Mouse (Mus musculus) forebrain, embryonic 10.5 days (tissue): ENCODE measurements around the gene Grin3b. TPM values are rescaled to one million over a fixed set of nuclear protein-coding genes. Genes with fewer than 3 reads are reported as not detected.
A peak's percentile ranks its signal among the peaks of the same experiment; 100 is the strongest.

Source experiments
- DNase-seq: peaks from one replicate; pipeline ENCODE4 v3.0.0-alpha.2; 2017; ENCODE audit warnings: low spot score; ENCODE audit errors: extremely low spot score
- H3K27ac ChIP-seq: fragments of 300-500 bp; sonication (generic); 2 replicates; pipeline ENCODE4 v1.5.1; 2016; ENCODE audit warnings: mild to moderate bottlenecking
- H3K27me3 ChIP-seq: fragments of 300-500 bp; sonication (generic); 2 replicates; pipeline ENCODE4 v1.6.1; 2016; ENCODE audit warnings: mild to moderate bottlenecking; ENCODE audit not compliant: poor library complexity, severe bottlenecking
- H3K36me3 ChIP-seq: fragments of 300-500 bp; sonication (generic); replicated peaks from 2 replicates; pipeline ENCODE4 v1.6.1; 2016; ENCODE audit warnings: mild to moderate bottlenecking, moderate library complexity
- H3K4me1 ChIP-seq: fragments of 300-500 bp; sonication (generic); 2 replicates; pipeline ENCODE4 v1.6.1; 2016
- H3K4me3 ChIP-seq: fragments of 300-500 bp; sonication (generic); 2 replicates; pipeline ENCODE4 v1.5.1; 2016; ENCODE audit warnings: mild to moderate bottlenecking, moderate library complexity
- H3K9me3 ChIP-seq: fragments of 300-500 bp; sonication (generic); 2 replicates; pipeline ENCODE4 v1.6.1; 2016; ENCODE audit warnings: mild to moderate bottlenecking, moderate library complexity
- WGBS: fragments of 180-500 bp; shearing (Covaris S2); methylation state at CpG from one replicate; pipeline ENCODE4 v1.1.7; 2016; 5-methylcytosine and 5-hydroxymethylcytosine counted together
- polyA plus RNA-seq: library from polyadenylated mRNA; unstranded; fragments of >200 nt; fragmentation: Nextera tagmentation; extraction: Ambion mirVana; gene quantifications from 2 replicates; pipeline ENCODE4 v1.2.1, GENCODE M21; 2016

Grin3b gene
- polyA plus RNA-seq, 1 experiment from 2014 or later, result 0.20 TPM

DNA sequence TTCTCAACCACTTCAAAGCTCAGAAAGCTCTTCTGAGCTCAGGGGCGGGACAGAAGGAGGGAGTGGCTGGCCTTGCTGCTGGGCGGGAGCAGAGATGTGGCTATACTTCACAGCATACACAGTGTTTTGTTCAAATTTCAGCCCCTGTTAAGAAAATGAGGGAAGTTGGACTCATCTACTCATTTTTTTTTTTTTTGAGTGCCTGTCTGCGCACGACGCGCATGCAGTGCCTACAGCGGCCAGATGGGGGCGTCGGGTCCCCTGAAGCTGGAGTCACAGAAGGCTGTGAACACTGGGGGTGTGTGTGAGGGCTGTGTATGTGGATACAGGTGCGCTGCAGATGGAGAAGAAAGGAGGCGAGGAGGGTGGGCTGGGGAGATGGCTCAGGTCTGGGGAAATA is 16.4 kb downstream of the Grin3b start:
- H3K27ac ChIP-seq, result peak overlapping the region; percentile 87
- H3K9me3 ChIP-seq, result peaks cover 12% of the 10 kb centered on the region; the same call in 1 of the 2 replicates
- peak; percentile 79 for DNase-seq
- WGBS, result 6% methylated on average over 11 of the region's 11 CpGs
- H3K36me3 ChIP-seq, result peaks cover 19% of the 10 kb centered on the region
- H3K27me3 ChIP-seq, result peaks cover 53% of the 10 kb centered on the region
- peaks cover 69% of the 10 kb centered on the region for H3K4me1 ChIP-seq
- peak overlapping the region; percentile 80 for H3K4me3 ChIP-seq

GRCm38 (mm10) chr10:79987771-79988505 is 17.4 kb downstream of the Grin3b start:
- peaks cover 61% of the 10 kb centered on the region for H3K4me1 ChIP-seq

GRCm38 (mm10) chr10:79988506-79989271 is 18.2 kb downstream of the Grin3b start, which contains the start of gene Cnn2:
TSS of gene Cnn2 (plus strand) at chr10:79988584.
- H3K27me3 ChIP-seq, result peaks cover 53% of the 10 kb centered on the region
- WGBS, result under 1% methylated on average over 59 of the region's 59 CpGs
- H3K27ac ChIP-seq, result peak within 1 kb of the TSS; percentile 87
- peaks cover 14% of the 10 kb centered on the region; the same call in 1 of the 2 replicates for H3K9me3 ChIP-seq
- H3K4me3 ChIP-seq, result peak within 1 kb of the TSS; percentile 80
- peaks cover 54% of the 10 kb centered on the region for H3K4me1 ChIP-seq
- peaks cover 31% of the 10 kb centered on the region for H3K36me3 ChIP-seq
- peak; percentile 53 for DNase-seq

More at GRCm38 (mm10) chr10:79987771-79988505, 17.4 kb downstream of the Grin3b start:
- peaks cover 23% of the 10 kb centered on the region for H3K36me3 ChIP-seq
- DNase-seq, result no peak
- peak overlapping the region; percentile 80 for H3K4me3 ChIP-seq
- H3K27me3 ChIP-seq, result peaks cover 53% of the 10 kb centered on the region
- peak overlapping the region; percentile 87 for H3K27ac ChIP-seq
- WGBS, result 11% methylated on average over 27 of the region's 27 CpGs
- H3K9me3 ChIP-seq, result peaks cover 14% of the 10 kb centered on the region; the same call in 1 of the 2 replicates

GRCm38 (mm10) chr10:79989272-79989786 is 18.8 kb downstream of the Grin3b start:
- DNase-seq, result no peak
- peaks cover 53% of the 10 kb centered on the region for H3K27me3 ChIP-seq
- peak overlapping the region; percentile 87 for H3K27ac ChIP-seq

GRCm38 (mm10) chr10:79989870-79990269 is 19.4 kb downstream of the Grin3b start:
- peaks cover 48% of the 10 kb centered on the region for H3K4me1 ChIP-seq
- peaks cover 41% of the 10 kb centered on the region for H3K36me3 ChIP-seq
- H3K4me3 ChIP-seq, result peak overlapping the region; percentile 80
- 6% methylated on average over 15 of the region's 15 CpGs for WGBS
- H3K9me3 ChIP-seq, result peaks cover 14% of the 10 kb centered on the region; the same call in 1 of the 2 replicates
- peak; percentile 35 for DNase-seq
- peak overlapping the region; percentile 87 for H3K27ac ChIP-seq
- peaks cover 53% of the 10 kb centered on the region for H3K27me3 ChIP-seq

More at GRCm38 (mm10) chr10:79989272-79989786, 18.8 kb downstream of the Grin3b start:
- WGBS, result 30% methylated on average over 8 of the region's 8 CpGs
- peak overlapping the region; percentile 80 for H3K4me3 ChIP-seq
- H3K4me1 ChIP-seq, result peaks cover 51% of the 10 kb centered on the region
- peaks cover 36% of the 10 kb centered on the region for H3K36me3 ChIP-seq
- H3K9me3 ChIP-seq, result peaks cover 14% of the 10 kb centered on the region; the same call in 1 of the 2 replicates

DNA sequence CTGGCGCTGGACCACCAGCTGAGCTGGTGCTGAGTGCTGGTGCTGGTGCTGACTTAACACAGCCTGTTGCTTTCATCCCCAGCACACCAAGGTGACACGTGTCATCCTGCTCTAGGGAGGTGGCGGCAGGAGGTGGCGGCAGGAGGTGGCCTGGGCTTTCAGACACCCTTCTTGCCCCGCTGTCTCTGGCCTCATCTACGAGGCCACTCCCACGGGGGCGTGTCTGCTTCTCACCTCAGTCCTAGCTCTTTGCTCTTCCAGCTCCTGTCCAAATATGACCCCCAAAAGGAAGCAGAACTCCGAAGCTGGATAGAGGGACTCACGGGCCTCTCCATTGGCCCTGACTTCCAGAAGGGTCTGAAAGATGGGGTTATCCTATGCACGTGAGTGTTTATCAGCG is 20.6 kb downstream of the Grin3b start:
- Histone ChIP-seq H3K27ac (no peak overlapping the region), H3K4me1 (peaks cover 46% of the 10 kb centered on the region), H3K4me3 (peak overlapping the region; percentile 19; the same call in 1 of the 2 replicates), H3K27me3 (peaks cover 53% of the 10 kb centered on the region), H3K9me3 (peaks cover 14% of the 10 kb centered on the region; the same call in 1 of the 2 replicates), H3K36me3 (peaks cover 44% of the 10 kb centered on the region)
- DNase-seq, result no peak
- WGBS, result 54% methylated on average over 12 of the region's 12 CpGs

- Histone ChIP-seq H3K27ac (no peak overlapping the region), H3K4me1 (peaks cover 46% of the 10 kb centered on the region), H3K9me3 (peaks cover 14% of the 10 kb centered on the region; the same call in 1 of the 2 replicates), H3K27me3 (peaks cover 49% of the 10 kb centered on the region), H3K4me3 (0 out of 2 replicates have a peak overlapping the region, but pooled peaks have one; percentile 14), H3K36me3 (peaks cover 44% of the 10 kb centered on the region)
- no peak for DNase-seq
- 86% methylated on average over 6 of the region's 6 CpGs for WGBS
Measured at GRCm38 (mm10) chr10:79991548-79991947, 21.0 kb downstream of the Grin3b start.

GRCm38 (mm10) chr10:79994397-79995115 is 24.0 kb downstream of the Grin3b start:
- peaks cover 35% of the 10 kb centered on the region for H3K4me1 ChIP-seq
- no peak overlapping the region for H3K27ac ChIP-seq
- DNase-seq, result no peak
- H3K4me3 ChIP-seq, result no peak overlapping the region
- H3K9me3 ChIP-seq, result peaks cover 14% of the 10 kb centered on the region; the same call in 1 of the 2 replicates
- WGBS, result 92% methylated on average over 16 of the region's 16 CpGs
- H3K36me3 ChIP-seq, result peaks cover 44% of the 10 kb centered on the region
- peaks cover 40% of the 10 kb centered on the region for H3K27me3 ChIP-seq

DNA sequence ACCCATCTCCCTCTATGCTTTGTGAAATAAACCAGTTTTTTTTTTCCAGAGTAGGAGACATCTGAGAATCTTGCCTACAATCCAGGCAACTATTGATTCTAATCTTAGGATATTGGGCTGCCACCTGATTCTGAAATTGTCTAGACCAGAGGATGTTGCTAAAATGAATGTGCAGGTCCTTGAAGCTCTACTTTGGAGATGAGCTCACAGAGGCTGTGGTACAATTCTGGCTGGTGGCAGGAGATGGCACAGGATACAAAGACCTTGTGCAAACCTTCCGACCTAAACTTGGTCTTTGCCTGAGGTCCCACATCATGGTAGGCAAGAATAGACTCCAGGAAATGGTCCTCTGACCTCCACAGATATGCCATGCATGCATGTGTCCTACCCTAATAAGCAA is 25.1 kb downstream of the Grin3b start:
- WGBS, result 93% methylated on average over 1 of the region's 1 CpGs
- peaks cover 28% of the 10 kb centered on the region for H3K4me1 ChIP-seq
- DNase-seq, result no peak
- peaks cover 44% of the 10 kb centered on the region for H3K36me3 ChIP-seq
- peak overlapping the region; percentile 65; the same call in 1 of the 2 replicates for H3K4me3 ChIP-seq
- peak overlapping the region; percentile 79; the same call in 1 of the 2 replicates for H3K27ac ChIP-seq
- peaks cover 14% of the 10 kb centered on the region; the same call in 1 of the 2 replicates for H3K9me3 ChIP-seq
- peaks cover 40% of the 10 kb centered on the region for H3K27me3 ChIP-seq

DNA sequence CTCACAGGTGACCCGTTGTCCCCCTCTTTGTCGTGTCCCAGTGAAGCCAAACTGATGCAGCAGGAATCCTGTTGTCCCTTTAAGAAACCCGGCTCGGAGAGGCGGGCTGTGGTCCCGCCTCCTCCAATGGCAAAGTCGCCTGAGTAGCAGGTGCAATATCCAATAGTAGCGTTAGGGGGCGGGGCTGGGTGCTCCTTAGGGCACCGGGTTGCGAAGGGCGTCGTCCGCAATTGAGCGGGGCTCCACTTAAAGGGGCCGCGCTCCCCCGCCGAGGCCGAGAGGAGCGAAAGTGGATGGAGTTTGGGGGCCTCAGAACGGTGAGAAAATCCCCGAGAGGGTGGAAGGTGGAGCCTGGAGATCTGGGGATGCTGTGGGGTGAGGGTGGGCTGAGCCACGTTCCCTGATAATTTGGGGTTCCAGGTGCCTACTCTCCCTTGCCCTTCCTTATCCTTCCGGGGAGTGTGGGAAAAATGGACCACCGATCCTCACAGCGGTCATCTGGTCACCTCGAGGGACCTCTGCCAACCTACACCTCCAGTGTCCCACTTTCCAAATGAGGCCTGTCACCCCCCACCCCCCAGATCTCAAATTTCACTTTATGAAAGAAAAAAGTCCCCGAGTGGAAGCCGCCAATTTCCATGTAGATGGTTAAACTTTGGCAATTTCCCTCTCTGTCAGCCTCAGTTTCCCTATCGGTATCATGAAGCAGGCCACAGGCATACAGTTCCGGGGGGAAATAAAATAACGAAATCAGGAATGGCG is 25.9 kb downstream of the Grin3b start, which contains the start of gene Abca7:
Gene Abca7, plus strand, starts transcription at position 223 of the 762 bp plus-strand sequence.
- H3K36me3 ChIP-seq, result peaks cover 36% of the 10 kb centered on the region
- H3K27me3 ChIP-seq, result peaks cover 41% of the 10 kb centered on the region
- under 1% methylated on average over 34 of the region's 34 CpGs for WGBS
- DNase-seq, result peak; percentile 95
- H3K4me1 ChIP-seq, result peaks cover 28% of the 10 kb centered on the region
- peak within 1 kb of the TSS; percentile 79 for H3K27ac ChIP-seq
- H3K4me3 ChIP-seq, result peak within 1 kb of the TSS; percentile 65
- peaks cover 7% of the 10 kb centered on the region; the same call in 1 of the 2 replicates for H3K9me3 ChIP-seq

DNA sequence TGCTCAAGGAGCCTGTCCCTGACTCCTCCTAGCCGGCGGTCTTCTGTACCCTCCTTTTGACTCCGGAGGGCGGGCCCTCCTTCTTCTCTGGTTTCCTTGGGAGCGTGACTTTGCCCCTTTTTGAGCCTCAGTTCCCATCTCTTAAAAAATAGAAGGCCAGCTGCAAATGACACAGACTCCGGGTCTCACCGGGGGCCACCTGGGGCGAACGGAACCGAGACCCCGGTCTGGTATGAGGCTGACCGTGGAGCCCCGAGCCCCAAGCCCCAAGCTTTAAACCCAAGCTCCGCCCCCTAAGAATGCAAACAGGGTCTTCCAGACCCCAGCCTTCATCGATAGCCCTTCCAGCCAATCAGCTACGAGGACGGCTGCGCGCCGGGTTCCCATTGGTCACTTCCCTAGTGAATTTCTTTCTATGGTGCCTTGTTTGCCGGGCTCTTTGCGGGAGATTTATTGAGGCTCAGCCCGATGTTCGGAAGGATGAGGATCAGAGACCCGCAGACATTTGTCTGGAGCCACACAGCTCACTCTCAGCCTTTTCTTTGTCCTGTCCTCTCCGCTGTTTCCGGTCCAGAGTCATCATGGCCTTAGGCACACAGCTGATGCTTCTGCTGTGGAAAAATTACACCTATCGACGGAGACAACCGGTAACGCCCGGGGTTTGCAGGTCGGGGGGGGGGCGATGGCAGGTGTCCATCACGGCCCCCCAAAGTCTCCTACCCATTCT is 26.7 kb downstream of the Grin3b start:
- peak overlapping the region; percentile 65 for H3K4me3 ChIP-seq
- H3K27me3 ChIP-seq, result peaks cover 48% of the 10 kb centered on the region
- DNase-seq, result peak; percentile 92
- peak overlapping the region; percentile 79 for H3K27ac ChIP-seq
- WGBS, result under 1% methylated on average over 35 of the region's 35 CpGs
- 0 out of 2 replicates have a peak, but pooled peaks cover under 1% of the 10 kb centered on the region for H3K9me3 ChIP-seq
- peaks cover 28% of the 10 kb centered on the region for H3K36me3 ChIP-seq
- peaks cover 32% of the 10 kb centered on the region for H3K4me1 ChIP-seq
